Mouse (Mus musculus): ENCODE results near the gene Snrnp35. TPM values are rescaled to one million over a fixed set of nuclear protein-coding genes. Genes with fewer than 3 reads are reported as not detected.

Gene Snrnp35
- polyA plus RNA-seq, 1 experiment from 2014 or later: 27.2 TPM

DNA sequence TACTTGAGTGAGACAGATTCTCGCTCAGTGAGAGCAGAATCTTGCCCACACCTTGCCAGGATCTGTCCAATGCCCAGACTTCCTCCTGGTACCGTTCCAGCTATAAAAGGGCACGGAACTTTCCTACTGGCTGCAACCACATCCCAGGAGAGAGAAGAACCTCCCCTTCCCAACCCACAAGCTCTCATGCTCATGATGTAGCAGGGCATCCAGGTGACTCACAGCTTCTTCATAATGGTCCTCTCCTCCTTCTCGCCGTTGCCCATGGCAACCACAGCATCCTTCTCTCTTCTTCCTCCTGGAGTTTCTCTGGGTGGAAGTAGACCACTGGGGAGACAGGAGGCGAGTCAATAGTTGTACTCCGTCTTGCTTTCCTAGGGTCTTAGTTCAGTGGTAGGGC lies 14.6 kb upstream of the Snrnp35 start:
- no peak for ATAC-seq
- Histone ChIP-seq H3K4me3 (no peak overlapping the region), H3K9ac (no peak overlapping the region), H3K27me3 (no peaks in the 10 kb centered on the region), H3K9me3 (replicated peaks) (no peaks in the 10 kb centered on the region), H3K4me1 (no peaks in the 10 kb centered on the region), H3K36me3 (ENCODE audit: poor library complexity, severe bottlenecking) (peaks cover 25% of the 10 kb centered on the region), H3K4me2 (no peak overlapping the region), H3K27ac (no peak overlapping the region)
- WGBS: 89% methylated on average over 7 of the region's 7 CpGs

DNA sequence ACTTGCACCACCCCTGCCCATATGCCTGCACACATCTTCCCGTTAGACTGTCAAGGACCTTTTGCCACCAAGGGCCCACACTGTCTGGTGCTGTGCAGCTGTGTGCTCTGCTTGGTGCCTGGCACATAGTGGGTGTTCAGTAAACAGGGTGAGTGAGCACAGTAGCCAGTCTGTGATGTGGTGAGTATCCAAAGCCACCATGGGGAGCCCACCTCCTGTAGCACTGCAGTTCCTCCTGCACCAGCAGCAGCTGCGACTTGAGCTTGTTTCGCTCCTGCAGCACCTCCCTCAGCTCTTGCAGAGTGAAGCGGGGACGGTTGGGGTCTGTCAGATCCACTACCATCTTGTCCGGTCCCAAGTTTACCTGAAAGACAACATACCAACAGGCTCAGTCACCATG lies 13.4 kb upstream of the Snrnp35 start:
- H3K27me3 ChIP-seq: no peaks in the 10 kb centered on the region
- no peak overlapping the region for H3K4me3 ChIP-seq
- no peak for ATAC-seq
- H3K36me3 ChIP-seq (ENCODE audit: poor library complexity, severe bottlenecking): peaks cover 18% of the 10 kb centered on the region
- no peak overlapping the region for H3K9ac ChIP-seq
- 91% methylated on average over 6 of the region's 6 CpGs for WGBS
- no peaks in the 10 kb centered on the region for H3K4me1 ChIP-seq
- no peaks in the 10 kb centered on the region for H3K9me3 ChIP-seq (replicated peaks)
- H3K27ac ChIP-seq: no peak overlapping the region
- no peak overlapping the region for H3K4me2 ChIP-seq

GRCm38 (mm10) chr5:124470591-124471171 lies 12.3 kb upstream of the Snrnp35 start:
- WGBS: 87% methylated on average over 6 of the region's 6 CpGs

DNA sequence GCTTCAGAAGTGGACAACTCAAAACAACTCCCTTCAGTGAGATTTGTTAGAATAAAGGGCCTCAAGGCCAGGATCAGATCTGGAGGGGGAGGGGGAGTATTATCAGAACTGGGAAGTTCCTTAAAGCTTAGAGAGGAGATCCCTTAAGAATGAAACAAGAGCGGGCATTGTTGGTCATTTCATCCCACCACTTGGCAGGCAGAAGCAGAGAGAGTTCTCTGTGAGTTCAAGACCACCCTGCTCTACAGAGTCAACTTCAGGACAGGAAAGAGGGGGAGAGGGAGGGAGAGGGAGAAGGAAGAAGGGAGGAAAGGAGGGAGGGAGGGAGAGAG lies 4.1 kb upstream of the Snrnp35 start:
- ATAC-seq: no peak
- Histone ChIP-seq H3K9ac (no peak overlapping the region), H3K4me3 (no peak overlapping the region), H3K36me3 (ENCODE audit: poor library complexity, severe bottlenecking) (no peaks in the 10 kb centered on the region), H3K27me3 (no peaks in the 10 kb centered on the region), H3K9me3 (replicated peaks) (no peaks in the 10 kb centered on the region), H3K4me1 (peaks cover 32% of the 10 kb centered on the region), H3K27ac (peak overlapping the region; percentile 40; the same call in 1 of the 2 replicates), H3K4me2 (peak overlapping the region; percentile 35; the same call in 1 of the 2 replicates)
- 72% methylated on average over 1 of the region's 1 CpGs for WGBS

More at GRCm38 (mm10) chr5:124470591-124471171, 12.3 kb upstream of the Snrnp35 start:
- no peak overlapping the region for H3K4me2 ChIP-seq
- no peak overlapping the region for H3K4me3 ChIP-seq
- H3K27me3 ChIP-seq: no peaks in the 10 kb centered on the region
- no peaks in the 10 kb centered on the region for H3K9me3 ChIP-seq (replicated peaks)
- peaks cover 18% of the 10 kb centered on the region for H3K36me3 ChIP-seq (ENCODE audit: poor library complexity, severe bottlenecking)
- peaks cover 6% of the 10 kb centered on the region; the same call in 1 of the 2 replicates for H3K4me1 ChIP-seq
- H3K27ac ChIP-seq: no peak overlapping the region
- H3K9ac ChIP-seq: no peak overlapping the region
- ATAC-seq: no peak

DNA sequence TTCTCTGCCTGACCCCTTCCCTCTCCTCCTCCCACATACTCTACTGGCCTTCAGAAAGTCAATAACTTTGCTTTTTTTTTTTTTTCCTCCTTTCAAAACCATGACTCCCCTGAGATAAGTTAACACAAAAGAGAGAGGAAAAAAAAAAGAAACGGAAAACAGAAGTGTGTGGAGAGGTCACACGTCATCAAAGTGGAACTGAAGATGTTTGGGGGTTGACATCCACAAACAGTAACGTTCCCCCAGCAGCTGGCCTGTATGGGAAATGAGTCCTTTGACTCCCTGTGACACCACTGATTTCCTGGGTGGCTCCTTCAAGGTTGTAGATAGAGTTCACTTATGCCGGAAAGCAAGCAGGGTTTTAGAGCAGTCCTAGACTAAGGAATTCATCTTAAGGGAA lies 2.8 kb upstream of the Snrnp35 start:
- Histone ChIP-seq H3K4me3 (no peak overlapping the region), H3K27me3 (no peaks in the 10 kb centered on the region), H3K4me2 (no peak overlapping the region), H3K27ac (no peak overlapping the region), H3K4me1 (peaks cover 43% of the 10 kb centered on the region), H3K36me3 (ENCODE audit: poor library complexity, severe bottlenecking) (no peaks in the 10 kb centered on the region), H3K9ac (no peak overlapping the region), H3K9me3 (replicated peaks) (no peaks in the 10 kb centered on the region)
- no peak for ATAC-seq
- 78% methylated on average over 4 of the region's 4 CpGs for WGBS

DNA sequence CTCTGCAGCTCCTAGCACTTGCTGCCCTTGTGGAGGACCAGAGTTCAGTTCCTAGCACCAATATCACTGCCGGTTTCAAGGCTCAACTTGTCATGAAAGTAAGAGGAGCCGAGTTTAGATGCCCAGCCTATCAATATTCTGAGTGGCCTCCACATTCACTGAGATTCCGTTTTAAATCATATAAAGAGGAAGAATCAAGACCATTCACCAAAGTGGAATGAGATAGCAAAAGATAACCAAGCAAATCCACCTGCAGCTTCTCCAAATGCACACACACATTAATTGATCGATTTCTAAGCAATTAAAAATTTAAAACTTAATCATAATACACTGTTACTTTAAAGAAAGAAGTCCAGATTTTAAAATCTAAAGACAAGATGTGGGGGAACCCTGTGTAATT lies 1.2 kb upstream of the Snrnp35 start:
- H3K9me3 ChIP-seq (replicated peaks): no peaks in the 10 kb centered on the region
- no peaks in the 10 kb centered on the region for H3K36me3 ChIP-seq (ENCODE audit: poor library complexity, severe bottlenecking)
- H3K27me3 ChIP-seq: no peaks in the 10 kb centered on the region
- no peak for ATAC-seq
- 88% methylated on average over 4 of the region's 4 CpGs for WGBS
- no peak overlapping the region for H3K4me2 ChIP-seq
- no peak overlapping the region for H3K9ac ChIP-seq
- no peak overlapping the region for H3K27ac ChIP-seq
- no peak overlapping the region for H3K4me3 ChIP-seq
- peaks cover 32% of the 10 kb centered on the region for H3K4me1 ChIP-seq

- no peak for ATAC-seq
- H3K27ac ChIP-seq: peak overlapping the region; percentile 98
- H3K4me2 ChIP-seq: peak overlapping the region; percentile 71
- H3K9ac ChIP-seq: peak overlapping the region; percentile 84
- peaks cover 25% of the 10 kb centered on the region for H3K4me1 ChIP-seq
- H3K9me3 ChIP-seq (replicated peaks): no peaks in the 10 kb centered on the region
- H3K27me3 ChIP-seq: no peaks in the 10 kb centered on the region
- H3K36me3 ChIP-seq (ENCODE audit: poor library complexity, severe bottlenecking): 0 out of 2 replicates have a peak, but pooled peaks cover 4% of the 10 kb centered on the region
- 9% methylated on average over 13 of the region's 13 CpGs for WGBS
- peak overlapping the region; percentile 60 for H3K4me3 ChIP-seq
Observed at GRCm38 (mm10) chr5:124482436-124482965, 433 bp upstream of the Snrnp35 start.

DNA sequence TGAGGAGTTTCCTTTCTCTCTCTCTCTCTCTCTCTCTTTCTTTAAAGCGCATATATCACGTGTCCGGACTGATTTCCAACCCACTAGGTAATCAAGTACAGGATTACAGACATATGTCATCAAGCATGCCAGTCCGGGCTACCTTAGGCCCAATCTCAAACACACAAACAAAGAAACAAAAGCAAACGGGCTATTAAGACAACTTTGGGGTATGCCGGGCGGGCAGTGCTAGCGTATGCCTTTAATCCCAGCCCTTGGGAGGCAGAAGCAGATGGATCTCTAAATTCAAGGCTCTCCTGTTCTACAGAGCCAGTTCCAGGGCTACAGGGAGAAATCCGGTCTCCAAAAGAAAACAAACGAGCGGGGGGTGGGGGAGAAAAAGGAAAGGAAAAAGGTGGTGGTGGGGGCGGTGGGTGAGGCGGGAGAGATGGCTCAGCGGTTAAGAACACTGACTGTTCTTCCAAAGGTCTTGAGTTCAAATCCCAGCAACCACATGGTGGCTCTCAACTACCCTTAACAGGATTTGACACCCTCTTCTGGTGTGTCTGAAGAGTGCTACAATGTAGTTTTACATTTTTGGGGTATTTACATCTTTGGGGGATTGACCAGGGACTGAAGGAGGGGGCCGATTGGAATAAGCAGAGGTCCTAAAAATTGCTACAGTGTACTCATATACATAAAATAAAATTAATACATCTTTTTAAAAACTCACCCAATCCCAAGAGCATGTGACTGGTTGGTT lies 892 bp downstream of the Snrnp35 start:
- Histone ChIP-seq H3K36me3 (ENCODE audit: poor library complexity, severe bottlenecking) (0 out of 2 replicates have a peak, but pooled peaks cover 5% of the 10 kb centered on the region), H3K27ac (peak overlapping the region; percentile 98), H3K9ac (peak overlapping the region; percentile 84), H3K4me1 (peaks cover 17% of the 10 kb centered on the region), H3K27me3 (no peaks in the 10 kb centered on the region), H3K4me3 (peak overlapping the region; percentile 60), H3K9me3 (replicated peaks) (no peaks in the 10 kb centered on the region), H3K4me2 (peak overlapping the region; percentile 71)
- WGBS: 7% methylated on average over 15 of the region's 15 CpGs
- no peak; the same call in none of the 2 replicates for ATAC-seq

DNA sequence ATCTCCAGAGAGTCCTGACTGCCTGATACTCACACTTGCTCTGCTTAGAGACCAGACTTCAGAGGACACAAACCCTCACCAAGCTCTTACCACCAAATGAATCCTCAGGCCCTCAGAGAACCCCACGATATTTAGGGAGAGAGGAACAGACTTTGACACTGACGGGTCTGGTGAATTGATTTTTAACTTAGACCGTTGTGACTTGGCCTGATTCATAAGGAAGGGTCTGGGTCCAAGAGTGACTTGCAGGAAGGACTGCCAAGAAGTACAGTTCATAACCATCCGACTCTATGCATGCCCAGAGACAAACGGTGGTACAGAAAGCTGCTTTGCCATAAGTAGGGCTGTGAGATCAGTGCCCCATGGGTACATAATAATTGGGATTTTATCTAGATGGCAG lies 2.7 kb downstream of the Snrnp35 start:
- Histone ChIP-seq H3K9me3 (replicated peaks) (no peaks in the 10 kb centered on the region), H3K27ac (no peak overlapping the region), H3K9ac (no peak overlapping the region), H3K36me3 (ENCODE audit: poor library complexity, severe bottlenecking) (peaks cover 16% of the 10 kb centered on the region), H3K4me2 (no peak overlapping the region), H3K4me1 (peaks cover 16% of the 10 kb centered on the region), H3K27me3 (no peaks in the 10 kb centered on the region), H3K4me3 (no peak overlapping the region)
- no peak for ATAC-seq
- WGBS: 89% methylated on average over 5 of the region's 5 CpGs

GRCm38 (mm10) chr5:124488885-124489284 lies 6.0 kb downstream of the Snrnp35 start:
- H3K4me3 ChIP-seq: no peak overlapping the region
- peaks cover 48% of the 10 kb centered on the region for H3K36me3 ChIP-seq (ENCODE audit: poor library complexity, severe bottlenecking)
- H3K9me3 ChIP-seq (replicated peaks): no peaks in the 10 kb centered on the region
- H3K27me3 ChIP-seq: no peaks in the 10 kb centered on the region
- no peak for ATAC-seq
- H3K4me1 ChIP-seq: peaks cover 11% of the 10 kb centered on the region
- WGBS: 97% methylated on average over 3 of the region's 3 CpGs
- no peak overlapping the region for H3K9ac ChIP-seq
- no peak overlapping the region for H3K27ac ChIP-seq
- no peak overlapping the region for H3K4me2 ChIP-seq

DNA sequence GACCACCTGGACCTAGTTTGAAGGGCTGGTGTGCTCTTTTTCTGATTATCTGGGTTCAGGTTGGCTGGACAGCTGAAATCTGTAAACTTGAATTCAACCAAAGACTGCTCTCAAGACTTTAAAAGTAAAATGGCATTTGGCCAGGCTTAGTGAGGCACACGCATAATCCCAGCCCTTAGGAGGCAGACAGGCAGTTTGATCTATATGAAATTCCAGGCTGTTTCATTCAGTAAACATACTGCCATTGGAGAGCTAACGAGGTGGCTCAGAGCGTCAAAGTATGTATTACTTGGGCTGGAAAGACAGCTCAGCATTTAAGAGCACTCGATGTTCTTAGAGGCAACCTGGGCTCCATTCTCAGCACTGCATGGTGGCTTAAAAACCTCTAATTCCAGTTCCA lies 8.8 kb downstream of the Snrnp35 start:
- Histone ChIP-seq H3K27me3 (no peaks in the 10 kb centered on the region), H3K4me2 (no peak overlapping the region), H3K9ac (no peak overlapping the region), H3K27ac (no peak overlapping the region), H3K36me3 (ENCODE audit: poor library complexity, severe bottlenecking) (peaks cover 72% of the 10 kb centered on the region), H3K4me1 (0 out of 2 replicates have a peak, but pooled peaks cover 11% of the 10 kb centered on the region), H3K9me3 (replicated peaks) (no peaks in the 10 kb centered on the region), H3K4me3 (no peak overlapping the region)
- no peak for ATAC-seq
- 53% methylated on average over 4 of the region's 4 CpGs for WGBS

DNA sequence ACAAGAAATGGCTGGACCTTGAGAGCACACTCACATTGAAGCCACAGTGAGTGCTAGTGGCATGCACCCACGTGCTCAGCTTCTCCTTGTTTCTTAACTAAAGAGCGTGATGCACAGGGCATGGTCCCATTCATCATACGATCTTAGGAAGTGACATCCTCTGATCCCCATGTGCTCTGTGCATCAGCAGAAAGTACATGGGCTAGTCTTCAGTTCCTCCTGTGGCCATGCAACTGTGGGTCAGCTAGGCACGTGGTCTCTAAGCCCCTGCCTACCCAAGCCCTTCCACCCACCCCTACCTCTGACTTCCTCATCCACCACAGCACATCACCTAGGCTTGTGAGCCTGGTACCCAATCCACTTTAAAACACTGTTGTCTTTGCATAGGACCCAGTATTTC lies 9.7 kb downstream of the Snrnp35 start:
- 86% methylated on average over 4 of the region's 4 CpGs for WGBS
- 0 out of 2 replicates have a peak, but pooled peaks cover 11% of the 10 kb centered on the region for H3K4me1 ChIP-seq
- peaks cover 67% of the 10 kb centered on the region for H3K36me3 ChIP-seq (ENCODE audit: poor library complexity, severe bottlenecking)
- no peak overlapping the region for H3K4me3 ChIP-seq
- H3K9ac ChIP-seq: no peak overlapping the region
- no peaks in the 10 kb centered on the region for H3K27me3 ChIP-seq
- ATAC-seq: no peak
- no peak overlapping the region for H3K4me2 ChIP-seq
- no peaks in the 10 kb centered on the region for H3K9me3 ChIP-seq (replicated peaks)
- H3K27ac ChIP-seq: no peak overlapping the region
